Mouse (Mus musculus) midbrain, embryonic 11.5 days (tissue): ENCODE measurements around the gene Samd13. TPM values are rescaled to one million over a fixed set of nuclear protein-coding genes. Genes with fewer than 3 reads are reported as not detected.

Experiments used
- ATAC-seq: fragments of 200-750 bp; cut with Nextera tagmentation; 2 replicates; pipeline ENCODE4 v1.8.0; 2017; ENCODE audit warnings: moderate TSS enrichment, moderate library complexity; ENCODE audit not compliant: low FRiP score
- DNase-seq: peaks from one replicate; pipeline ENCODE4 v3.0.0; 2015; ENCODE audit warnings: low spot score; ENCODE audit errors: missing footprints
- H3K27ac ChIP-seq: fragments of 300-500 bp; sonication (generic); 2 replicates; pipeline ENCODE4 v1.5.1; 2014; ENCODE audit warnings: low read depth, low read length
- H3K27me3 ChIP-seq: fragments of 300-500 bp; sonication (generic); 2 replicates; pipeline ENCODE4 v1.6.1; 2014; ENCODE audit warnings: mild to moderate bottlenecking, low read length, moderate library complexity, mixed read lengths; ENCODE audit not compliant: control insufficient read depth, insufficient read depth
- H3K36me3 ChIP-seq: fragments of 300-500 bp; sonication (generic); 2 replicates; pipeline ENCODE4 v1.6.1; 2014; ENCODE audit warnings: mild to moderate bottlenecking, low read length, moderate library complexity, mixed read lengths; ENCODE audit not compliant: control insufficient read depth, insufficient read depth
- H3K4me1 ChIP-seq: fragments of 300-500 bp; sonication (generic); 2 replicates; pipeline ENCODE4 v1.6.1; 2014; ENCODE audit warnings: low read length; ENCODE audit not compliant: control insufficient read depth, insufficient read depth
- H3K4me2 ChIP-seq: fragments of 300-500 bp; sonication (generic); 2 replicates; pipeline ENCODE4 v1.6.1; 2014; ENCODE audit warnings: mild to moderate bottlenecking, moderate library complexity
- H3K4me3 ChIP-seq: fragments of 300-500 bp; sonication (generic); 2 replicates; pipeline ENCODE4 v1.5.1; 2014; ENCODE audit warnings: low read depth, low read length
- H3K9ac ChIP-seq: fragments of 300-500 bp; sonication (generic); 2 replicates; pipeline ENCODE4 v1.6.1; 2014; ENCODE audit warnings: low read length
- H3K9me3 ChIP-seq: fragments of 300-500 bp; sonication (generic); 2 replicates; pipeline ENCODE4 v1.6.1; 2016; ENCODE audit warnings: low read length; ENCODE audit not compliant: control insufficient read depth
- WGBS: fragments of 180-500 bp; shearing (Covaris S2); extraction: QIAGEN DNeasy Blood & Tissue Kit; methylation state at CpG from one replicate; pipeline ENCODE4 v1.1.7; 2014; 5-methylcytosine and 5-hydroxymethylcytosine counted together
- polyA plus RNA-seq: library from polyadenylated mRNA; unstranded; fragments of >200 nt; fragmentation: Nextera tagmentation; extraction: Ambion mirVana; gene quantifications from 2 replicates; pipeline ENCODE4 v1.2.1, GENCODE M21; 2014

Samd13 gene
- polyA plus RNA-seq, 1 experiment from 2014 or later: 0.26 TPM

GRCm38 (mm10) chr3:146658061-146658639 lies 27.2 kb downstream of the Samd13 start:
- no peaks in the 10 kb centered on the region for H3K36me3 ChIP-seq
- ATAC-seq (no peak), DNase-seq (no peak)
- no peaks in the 10 kb centered on the region for H3K9me3 ChIP-seq
- H3K4me3 ChIP-seq: no peak overlapping the region
- no peaks in the 10 kb centered on the region for H3K27me3 ChIP-seq
- H3K9ac ChIP-seq: no peak overlapping the region
- H3K4me1 ChIP-seq: no peaks in the 10 kb centered on the region
- H3K27ac ChIP-seq: no peak overlapping the region
- WGBS: 75% methylated on average over 1 of the region's 1 CpGs
- no peak overlapping the region for H3K4me2 ChIP-seq

DNA sequence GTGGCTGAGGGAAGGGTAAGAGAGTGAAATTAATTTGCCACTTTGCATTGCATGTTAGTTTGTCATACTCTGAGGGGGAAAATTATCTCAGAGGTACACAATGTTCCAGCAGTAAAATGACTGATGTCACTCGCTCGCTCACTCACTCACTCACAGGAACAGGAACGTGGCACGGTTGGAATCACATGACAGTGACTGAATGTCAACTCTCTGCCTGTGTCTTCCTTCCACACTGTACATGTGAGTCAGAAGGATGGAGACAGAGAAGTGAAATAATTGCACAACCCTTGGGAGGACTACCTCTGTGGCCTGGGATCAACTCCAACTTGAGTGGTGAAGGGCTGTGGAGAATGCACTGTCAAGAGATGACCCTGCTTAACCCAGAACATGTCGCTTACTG lies 28.0 kb downstream of the Samd13 start:
- H3K9me3 ChIP-seq: no peaks in the 10 kb centered on the region
- no peak overlapping the region for H3K4me3 ChIP-seq
- ATAC-seq (no peak), DNase-seq (no peak)
- H3K9ac ChIP-seq: no peak overlapping the region
- WGBS: 90% methylated on average over 5 of the region's 5 CpGs
- H3K4me1 ChIP-seq: no peaks in the 10 kb centered on the region
- no peaks in the 10 kb centered on the region for H3K36me3 ChIP-seq
- no peaks in the 10 kb centered on the region for H3K27me3 ChIP-seq
- no peak overlapping the region for H3K27ac ChIP-seq
- no peak overlapping the region for H3K4me2 ChIP-seq

DNA sequence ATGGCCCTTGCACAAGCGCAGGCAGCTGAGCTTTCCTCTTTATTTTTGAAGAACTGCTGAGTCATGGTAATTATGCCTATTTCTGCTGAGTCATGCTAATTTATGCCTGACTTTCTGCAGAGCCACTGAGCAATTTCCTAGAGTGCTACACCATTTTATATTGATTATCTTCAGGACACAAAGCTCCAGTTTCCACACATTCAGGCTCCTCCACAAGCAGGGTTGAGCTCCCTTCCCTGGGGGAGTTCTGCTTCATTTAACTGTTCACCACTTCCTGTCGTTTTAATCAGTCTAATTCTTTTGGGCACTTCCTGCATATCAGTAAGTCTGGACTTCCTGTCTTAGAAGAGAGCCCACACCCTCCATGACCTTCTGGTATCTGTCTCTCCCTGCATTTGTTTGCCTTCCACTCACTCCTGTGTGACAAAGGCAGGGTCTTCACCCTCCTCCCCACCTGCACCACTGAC lies 30.2 kb downstream of the Samd13 start:
- Histone ChIP-seq H3K9me3 (no peaks in the 10 kb centered on the region), H3K9ac (no peak overlapping the region), H3K4me2 (no peak overlapping the region), H3K27ac (no peak overlapping the region), H3K36me3 (no peaks in the 10 kb centered on the region), H3K27me3 (no peaks in the 10 kb centered on the region), H3K4me1 (no peaks in the 10 kb centered on the region), H3K4me3 (no peak overlapping the region)
- no peak for ATAC-seq
- 69% methylated on average over 2 of the region's 2 CpGs for WGBS
- no peak for DNase-seq

DNA sequence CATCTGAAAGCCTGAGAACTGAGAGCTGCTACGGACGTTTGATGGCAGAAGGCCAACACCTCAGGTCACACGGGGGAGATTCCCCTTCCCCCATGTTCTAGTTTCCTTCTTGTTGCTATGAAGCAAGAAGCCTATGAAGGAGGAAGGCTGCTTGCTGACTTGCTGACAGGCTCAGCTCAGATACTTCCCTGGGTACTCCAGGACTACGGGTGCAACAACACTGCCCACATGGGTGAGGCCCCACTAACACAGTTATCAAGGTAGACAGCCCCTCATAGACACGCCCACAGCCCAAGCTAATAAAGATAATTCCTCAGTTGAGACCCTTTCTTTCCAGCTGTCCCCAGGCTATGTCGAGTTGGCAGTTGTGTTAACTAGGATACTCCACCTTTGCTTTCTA lies 31.7 kb downstream of the Samd13 start:
- no peak overlapping the region for H3K9ac ChIP-seq
- no peaks in the 10 kb centered on the region for H3K4me1 ChIP-seq
- H3K4me2 ChIP-seq: no peak overlapping the region
- no peak overlapping the region for H3K4me3 ChIP-seq
- no peaks in the 10 kb centered on the region for H3K9me3 ChIP-seq
- H3K27me3 ChIP-seq: no peaks in the 10 kb centered on the region
- no peak for DNase-seq
- WGBS: 82% methylated on average over 6 of the region's 6 CpGs
- no peak for ATAC-seq
- no peak overlapping the region for H3K27ac ChIP-seq
- H3K36me3 ChIP-seq: no peaks in the 10 kb centered on the region

- H3K9me3 ChIP-seq: no peaks in the 10 kb centered on the region
- DNase-seq (no peak), ATAC-seq (no peak)
- no peak overlapping the region for H3K9ac ChIP-seq
- H3K4me1 ChIP-seq: no peaks in the 10 kb centered on the region
- WGBS: 90% methylated on average over 5 of the region's 5 CpGs
- no peak overlapping the region for H3K4me3 ChIP-seq
- no peak overlapping the region for H3K4me2 ChIP-seq
- no peak overlapping the region for H3K27ac ChIP-seq
- no peaks in the 10 kb centered on the region for H3K36me3 ChIP-seq
- no peaks in the 10 kb centered on the region for H3K27me3 ChIP-seq
These were observed 33.0 kb downstream of the Samd13 start for GRCm38 (mm10) chr3:146652431-146652830.

DNA sequence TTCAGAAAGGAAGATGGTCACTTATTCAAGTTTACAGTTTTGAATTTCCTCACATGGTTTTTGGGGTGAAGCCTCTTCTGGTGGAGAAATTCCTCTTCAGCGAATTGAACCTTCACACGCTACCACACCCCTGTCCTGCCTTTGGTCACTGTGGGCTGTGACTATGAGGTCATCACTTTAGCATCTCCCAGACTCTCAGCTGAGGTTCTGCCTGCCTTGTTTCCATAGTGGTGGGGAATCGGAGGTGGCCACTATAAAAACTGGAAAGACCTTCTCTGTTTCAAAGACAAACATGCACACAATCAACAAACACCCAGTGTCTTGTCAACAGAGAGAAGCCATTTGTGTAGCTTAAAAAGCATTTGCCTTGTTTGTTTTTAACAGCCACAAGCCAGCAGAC lies 34.2 kb downstream of the Samd13 start, which contains the start of gene 4930503B20Rik:
Gene 4930503B20Rik, minus strand, starts transcription at position 101 of the 400 bp plus-strand sequence.
- no peak within 1 kb of the TSS for H3K4me3 ChIP-seq
- no peak for DNase-seq
- H3K4me1 ChIP-seq: no peaks in the 10 kb centered on the region
- ATAC-seq: no peak
- H3K27ac ChIP-seq: no peak within 1 kb of the TSS
- no peak within 1 kb of the TSS for H3K4me2 ChIP-seq
- H3K9ac ChIP-seq: no peak within 1 kb of the TSS
- H3K27me3 ChIP-seq: no peaks in the 10 kb centered on the region
- WGBS: 90% methylated on average over 3 of the region's 3 CpGs
- H3K36me3 ChIP-seq: no peaks in the 10 kb centered on the region
- no peaks in the 10 kb centered on the region for H3K9me3 ChIP-seq

- Histone ChIP-seq H3K9ac (no peak overlapping the region), H3K27ac (no peak overlapping the region), H3K27me3 (no peaks in the 10 kb centered on the region), H3K4me2 (no peak overlapping the region), H3K9me3 (no peaks in the 10 kb centered on the region), H3K36me3 (no peaks in the 10 kb centered on the region), H3K4me1 (no peaks in the 10 kb centered on the region), H3K4me3 (no peak overlapping the region)
- WGBS: 93% methylated on average over 10 of the region's 10 CpGs
- ATAC-seq: no peak
- no peak for DNase-seq
These were observed 34.7 kb downstream of the Samd13 start for GRCm38 (mm10) chr3:146650716-146651115.

DNA sequence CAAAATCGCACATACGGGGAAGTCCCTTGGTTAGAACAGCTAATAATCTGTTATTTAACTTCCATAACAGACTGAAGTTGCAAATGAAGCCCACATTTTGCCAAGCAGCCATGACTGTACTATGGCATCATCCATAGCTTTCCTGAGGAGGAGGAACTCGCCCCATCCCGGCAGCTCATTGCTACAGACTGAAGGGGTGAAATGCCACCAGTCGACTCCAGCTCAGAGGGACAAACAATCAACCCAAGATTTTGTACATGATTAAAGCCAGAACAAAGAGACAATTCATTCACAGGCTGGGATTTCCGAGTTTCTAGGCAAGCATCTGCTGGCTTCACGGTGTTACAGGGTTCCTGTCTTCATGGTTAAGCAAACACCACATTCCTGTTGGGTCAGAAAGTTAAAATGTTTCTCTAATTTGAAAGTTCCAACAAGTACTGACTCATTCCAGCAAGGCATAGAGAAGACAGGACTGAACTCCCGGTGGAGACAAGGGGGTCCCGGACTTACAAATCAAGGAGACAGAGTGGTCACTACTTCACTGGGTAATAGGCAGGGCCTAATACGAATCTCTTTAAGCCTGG lies 36.0 kb downstream of the Samd13 start:
- H3K27me3 ChIP-seq: no peaks in the 10 kb centered on the region

DNA sequence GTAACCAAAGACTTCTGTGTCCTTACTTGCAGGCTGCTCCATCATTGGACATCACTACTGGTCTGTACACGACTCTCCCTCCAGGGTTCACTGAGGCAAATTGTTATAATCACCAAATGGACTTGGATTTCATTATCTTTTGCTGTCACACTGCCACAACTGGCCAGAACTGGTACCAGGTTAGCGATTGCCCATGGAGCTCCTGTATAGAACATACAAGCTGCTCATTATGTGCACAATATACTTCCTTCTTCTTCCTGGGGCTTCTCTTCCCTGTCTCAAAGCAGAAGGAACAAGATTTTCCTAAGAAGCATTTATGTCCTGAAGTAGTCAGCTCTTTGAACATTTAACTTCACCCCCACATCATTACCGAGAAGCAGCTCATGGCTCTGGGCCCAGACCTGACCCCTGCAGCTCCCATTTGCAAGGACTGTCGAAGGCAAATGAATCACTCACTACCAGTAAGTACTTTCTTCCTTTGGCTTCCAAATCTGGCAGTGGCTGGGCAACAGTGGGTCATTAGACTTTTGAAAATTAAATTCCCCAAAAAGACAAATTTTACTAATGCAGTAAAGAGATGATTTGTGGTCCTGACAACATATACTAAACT lies 43.5 kb downstream of the Samd13 start:
- Histone ChIP-seq H3K9me3 (no peaks in the 10 kb centered on the region), H3K4me3 (no peak overlapping the region), H3K4me1 (no peaks in the 10 kb centered on the region), H3K4me2 (no peak overlapping the region), H3K27me3 (no peaks in the 10 kb centered on the region), H3K9ac (no peak overlapping the region), H3K36me3 (no peaks in the 10 kb centered on the region), H3K27ac (no peak overlapping the region)
- ATAC-seq (no peak), DNase-seq (no peak)
- 69% methylated on average over 4 of the region's 4 CpGs for WGBS

More for the DNA sequence above, 36.0 kb downstream of the Samd13 start:
- Histone ChIP-seq H3K36me3 (no peaks in the 10 kb centered on the region), H3K4me2 (no peak overlapping the region), H3K9me3 (no peaks in the 10 kb centered on the region), H3K4me1 (no peaks in the 10 kb centered on the region), H3K4me3 (no peak overlapping the region), H3K9ac (no peak overlapping the region), H3K27ac (no peak overlapping the region)
- WGBS: 83% methylated on average over 10 of the region's 10 CpGs
- ATAC-seq: no peak
- DNase-seq: no peak
